Mouse (Mus musculus) limb, embryonic 11.5 days (tissue): ENCODE data around the gene Slc35c1. TPM values are rescaled to one million over a fixed set of nuclear protein-coding genes. Genes with fewer than 3 reads are reported as not detected.
A peak's percentile ranks its signal among the peaks of the same experiment; 100 is the strongest.

Experiments
- ATAC-seq: fragments of 200-750 bp; cut with Nextera tagmentation; 2 replicates; pipeline ENCODE4 v1.8.0; 2017; ENCODE audit warnings: low read depth; ENCODE audit not compliant: insufficient number of reproducible peaks, low FRiP score, low TSS enrichment
- DNase-seq: peaks from one replicate; pipeline ENCODE4 v3.0.0-alpha.2; 2015; ENCODE audit warnings: low spot score
- H3K27ac ChIP-seq: fragments of 300-500 bp; sonication (generic); replicated peaks from 2 replicates; pipeline ENCODE4 v1.5.1; 2014; ENCODE audit warnings: low read depth, mild to moderate bottlenecking, low read length
- H3K27me3 ChIP-seq: fragments of 300-500 bp; sonication (generic); 2 replicates; pipeline ENCODE4 v1.6.1; 2014; ENCODE audit warnings: mild to moderate bottlenecking, low read length, mixed read lengths; ENCODE audit not compliant: control insufficient read depth, insufficient read depth
- H3K36me3 ChIP-seq: fragments of 300-500 bp; sonication (generic); 2 replicates; pipeline ENCODE4 v1.6.1; 2014; ENCODE audit warnings: mild to moderate bottlenecking, low read length, moderate library complexity, mixed read lengths; ENCODE audit not compliant: control insufficient read depth, insufficient read depth
- H3K4me1 ChIP-seq: fragments of 300-500 bp; sonication (generic); 2 replicates; pipeline ENCODE4 v1.6.1; 2014; ENCODE audit warnings: low read length, mixed read lengths; ENCODE audit not compliant: control insufficient read depth, insufficient read depth
- H3K4me2 ChIP-seq: fragments of 300-500 bp; sonication (generic); 2 replicates; pipeline ENCODE4 v1.6.1; 2014; ENCODE audit warnings: low read depth, mild to moderate bottlenecking, moderate library complexity; ENCODE audit not compliant: severe bottlenecking
- H3K4me3 ChIP-seq: fragments of 300-500 bp; sonication (generic); 2 replicates; pipeline ENCODE4 v1.5.1; 2014; ENCODE audit warnings: low read depth, low read length
- H3K9ac ChIP-seq: fragments of 300-500 bp; sonication (generic); 2 replicates; pipeline ENCODE4 v1.6.1; 2014; ENCODE audit warnings: mild to moderate bottlenecking, low read length
- H3K9me3 ChIP-seq: fragments of 300-500 bp; sonication (generic); 2 replicates; pipeline ENCODE4 v1.6.1; 2016; ENCODE audit warnings: low read length; ENCODE audit not compliant: control insufficient read depth
- WGBS: fragments of 180-500 bp; shearing (Covaris S2); extraction: QIAGEN DNeasy Blood & Tissue Kit; methylation state at CpG from one replicate; pipeline ENCODE4 v1.1.7; 2014; 5-methylcytosine and 5-hydroxymethylcytosine counted together
- polyA plus RNA-seq: library from polyadenylated mRNA; unstranded; fragments of >200 nt; fragmentation: Nextera tagmentation; extraction: Ambion mirVana; gene quantifications from 2 replicates; pipeline ENCODE4 v1.2.1, GENCODE M21; 2014

Gene Slc35c1
- 8.2 and 9.8 TPM in 2 replicates for polyA plus RNA-seq

DNA sequence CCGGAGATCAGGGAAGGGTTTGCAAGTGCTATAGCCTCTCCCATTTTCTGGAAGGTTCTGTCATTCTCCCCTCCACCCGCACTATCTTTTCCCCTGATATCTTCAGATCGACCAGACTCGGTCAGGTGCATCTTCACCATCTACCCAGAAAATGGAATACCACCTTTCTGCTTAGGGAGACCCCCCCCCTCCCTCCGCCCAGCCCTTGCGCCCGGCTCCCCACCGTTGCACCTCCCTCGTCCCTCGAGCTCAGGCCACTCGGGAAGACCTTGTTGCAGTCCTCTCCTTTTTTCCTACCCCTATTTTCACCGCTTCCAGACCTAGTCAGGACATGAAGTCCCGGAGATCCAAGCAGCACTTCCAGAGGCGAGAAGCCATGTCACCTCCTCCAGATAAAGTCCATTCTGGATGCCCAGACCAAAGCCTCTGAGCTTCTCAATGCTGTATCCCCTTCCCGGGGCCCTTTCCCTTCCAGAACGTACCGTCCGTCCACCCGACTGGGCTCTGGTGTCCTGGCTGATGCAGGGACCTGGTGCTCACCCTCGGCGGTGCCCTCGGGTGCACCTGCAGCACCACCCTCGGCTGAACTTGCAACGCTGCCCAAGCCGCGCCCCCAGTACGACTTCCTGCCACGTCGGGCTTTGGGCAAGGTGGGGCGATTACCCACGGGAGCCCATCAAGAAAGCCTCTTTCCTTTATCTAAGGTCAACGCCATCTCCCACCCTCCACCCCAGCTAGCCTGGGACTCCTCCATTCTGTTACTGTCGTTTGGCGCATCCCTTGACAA is at the start of gene Slc35c1:
Slc35c1 (minus strand) TSS at position 618 of the 787 bp plus-strand sequence.
- Histone ChIP-seq H3K9me3 (no peaks in the 10 kb centered on the region), H3K9ac (peak within 1 kb of the TSS; percentile 69), H3K36me3 (no peaks in the 10 kb centered on the region), H3K4me1 (peaks cover 9% of the 10 kb centered on the region), H3K27me3 (peaks cover 17% of the 10 kb centered on the region), H3K27ac (no peak within 1 kb of the TSS), H3K4me3 (peak within 1 kb of the TSS; percentile 81), H3K4me2 (peak within 1 kb of the TSS; percentile 95)
- peak; percentile 41 for DNase-seq
- 1% methylated on average over 34 of the region's 34 CpGs for WGBS
- ATAC-seq: 0 out of 2 replicates have a peak, but pooled peaks have one; percentile 3

GRCm38 (mm10) chr2:92505291-92505690 is 45.0 kb upstream of the Slc35c1 start:
- Histone ChIP-seq H3K27me3 (no peaks in the 10 kb centered on the region), H3K4me2 (no peak overlapping the region), H3K27ac (no peak overlapping the region), H3K9me3 (no peaks in the 10 kb centered on the region), H3K9ac (no peak overlapping the region), H3K4me3 (no peak overlapping the region), H3K36me3 (no peaks in the 10 kb centered on the region), H3K4me1 (no peaks in the 10 kb centered on the region)
- ATAC-seq (no peak), DNase-seq (no peak)
- WGBS: 89% methylated on average over 7 of the region's 7 CpGs

DNA sequence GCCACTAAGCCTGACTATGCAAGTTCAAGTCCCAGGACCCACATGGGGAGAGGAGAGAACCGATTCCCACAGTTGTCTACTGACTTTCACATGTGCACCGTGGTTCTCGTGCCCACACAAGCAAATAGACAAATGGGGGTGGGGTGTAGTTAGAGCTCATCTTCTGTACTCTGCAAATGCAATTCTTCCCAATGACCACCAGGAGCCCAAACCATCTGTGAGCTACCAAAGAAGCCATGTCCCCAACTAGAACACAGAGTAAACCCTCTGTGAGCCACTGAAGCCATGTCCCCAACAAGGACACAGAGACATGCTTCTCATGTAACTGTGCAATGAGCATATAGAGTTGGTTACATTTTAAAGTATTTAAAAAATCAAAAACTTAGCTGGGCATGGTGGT is 43.1 kb upstream of the Slc35c1 start:
- H3K9ac ChIP-seq: no peak overlapping the region
- no peaks in the 10 kb centered on the region for H3K27me3 ChIP-seq
- DNase-seq (no peak), ATAC-seq (no peak)
- H3K4me1 ChIP-seq: no peaks in the 10 kb centered on the region
- H3K4me3 ChIP-seq: no peak overlapping the region
- H3K36me3 ChIP-seq: no peaks in the 10 kb centered on the region
- no peaks in the 10 kb centered on the region for H3K9me3 ChIP-seq
- 84% methylated on average over 3 of the region's 3 CpGs for WGBS
- H3K27ac ChIP-seq: no peak overlapping the region
- no peak overlapping the region for H3K4me2 ChIP-seq

GRCm38 (mm10) chr2:92499701-92500322 is 39.5 kb upstream of the Slc35c1 start:
- H3K4me1 ChIP-seq: no peaks in the 10 kb centered on the region
- H3K36me3 ChIP-seq: no peaks in the 10 kb centered on the region
- no peaks in the 10 kb centered on the region for H3K9me3 ChIP-seq
- H3K27ac ChIP-seq: no peak overlapping the region
- H3K4me3 ChIP-seq: no peak overlapping the region
- whole genome bisulfite sequencing: 93% methylated on average over 3 of the region's 3 CpGs
- no peak overlapping the region for H3K4me2 ChIP-seq
- H3K9ac ChIP-seq: no peak overlapping the region
- no peak for ATAC-seq
- H3K27me3 ChIP-seq: no peaks in the 10 kb centered on the region
- no peak for DNase-seq

GRCm38 (mm10) chr2:92497112-92497511 is 36.8 kb upstream of the Slc35c1 start:
- H3K36me3 ChIP-seq: no peaks in the 10 kb centered on the region
- ATAC-seq: no peak
- H3K27me3 ChIP-seq: no peaks in the 10 kb centered on the region
- no peak for DNase-seq
- no peak overlapping the region for H3K9ac ChIP-seq
- H3K4me3 ChIP-seq: no peak overlapping the region
- H3K4me2 ChIP-seq: no peak overlapping the region
- no peaks in the 10 kb centered on the region for H3K9me3 ChIP-seq
- no peaks in the 10 kb centered on the region for H3K4me1 ChIP-seq
- no peak overlapping the region for H3K27ac ChIP-seq
- 71% methylated on average over 5 of the region's 5 CpGs for WGBS

DNA sequence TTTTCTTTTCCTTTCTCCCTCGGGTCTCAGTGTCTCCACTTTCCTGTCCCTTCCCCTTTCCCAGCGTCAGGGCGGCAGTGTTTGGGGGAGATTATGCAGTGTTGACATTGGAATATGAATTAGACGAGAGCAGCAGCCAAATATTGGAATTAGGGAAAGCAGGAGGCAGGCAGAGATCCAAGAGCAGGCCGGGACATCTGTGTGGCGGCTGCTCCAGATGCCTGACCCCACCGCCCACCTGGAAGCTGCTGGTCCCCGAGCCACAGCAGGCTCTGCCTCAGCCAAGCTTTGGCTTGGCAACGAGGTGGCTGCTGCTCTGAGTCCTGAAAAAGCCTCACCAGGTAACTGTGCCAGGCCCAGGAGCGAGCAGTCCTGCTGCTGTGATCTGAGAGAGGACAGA is 36.3 kb upstream of the Slc35c1 start:
- no peaks in the 10 kb centered on the region for H3K4me1 ChIP-seq
- no peak overlapping the region for H3K9ac ChIP-seq
- ATAC-seq: no peak
- no peak overlapping the region for H3K4me3 ChIP-seq
- DNase-seq: peak; percentile 53
- H3K4me2 ChIP-seq: no peak overlapping the region
- no peaks in the 10 kb centered on the region for H3K36me3 ChIP-seq
- no peak overlapping the region for H3K27ac ChIP-seq
- H3K27me3 ChIP-seq: no peaks in the 10 kb centered on the region
- no peaks in the 10 kb centered on the region for H3K9me3 ChIP-seq
- WGBS: 45% methylated on average over 10 of the region's 10 CpGs

DNA sequence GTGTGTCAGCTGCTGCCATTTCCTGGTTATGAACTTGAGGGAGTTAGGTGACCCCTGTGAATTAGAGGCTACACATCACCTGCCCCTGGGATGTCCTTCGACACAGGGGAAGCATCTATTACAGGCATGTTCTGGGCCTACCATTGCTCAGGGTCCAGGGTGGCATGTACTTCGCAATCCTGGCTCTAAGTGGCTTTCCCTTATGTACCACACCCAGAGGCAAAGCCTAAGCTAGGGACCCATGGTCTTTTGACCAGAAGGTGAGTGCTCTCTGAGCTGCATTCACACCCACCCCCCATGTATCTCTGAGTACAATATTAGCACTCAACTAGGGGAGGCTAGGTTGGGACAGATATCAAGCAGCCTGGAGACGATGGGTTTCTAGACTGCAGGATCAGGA is 34.6 kb upstream of the Slc35c1 start:
- 84% methylated on average over 3 of the region's 3 CpGs for WGBS
- Histone ChIP-seq H3K27ac (no peak overlapping the region), H3K27me3 (no peaks in the 10 kb centered on the region), H3K4me1 (no peaks in the 10 kb centered on the region), H3K4me3 (no peak overlapping the region), H3K9me3 (no peaks in the 10 kb centered on the region), H3K9ac (no peak overlapping the region), H3K4me2 (no peak overlapping the region), H3K36me3 (no peaks in the 10 kb centered on the region)
- ATAC-seq: no peak
- no peak for DNase-seq

GRCm38 (mm10) chr2:92494423-92494822 is 34.1 kb upstream of the Slc35c1 start:
- no peak for DNase-seq
- WGBS: 54% methylated on average over 8 of the region's 8 CpGs
- no peaks in the 10 kb centered on the region for H3K27me3 ChIP-seq
- H3K4me3 ChIP-seq: no peak overlapping the region
- no peak for ATAC-seq
- no peaks in the 10 kb centered on the region for H3K9me3 ChIP-seq
- no peaks in the 10 kb centered on the region for H3K4me1 ChIP-seq
- no peak overlapping the region for H3K27ac ChIP-seq
- no peaks in the 10 kb centered on the region for H3K36me3 ChIP-seq
- no peak overlapping the region for H3K9ac ChIP-seq
- H3K4me2 ChIP-seq: no peak overlapping the region
